Mouse (Mus musculus) retina, adult 2 months (tissue): Measurements from ENCODE around the gene Antxr1.

ENCODE experiments used
- DNase-seq: peaks from one replicate; pipeline ENCODE4 v3.0.0-alpha.2; 2012; ENCODE audit warnings: low read depth, low spot score

The Antxr1 gene

GRCm38 (mm10) chr6:87292911-87293851, 42.4 kb downstream of the Antxr1 start:
- no peak for DNase-seq

- no peak for DNase-seq
These were observed 48.4 kb downstream of the Antxr1 start for GRCm38 (mm10) chr6:87287251-87287650.

GRCm38 (mm10) chr6:87285365-87285749, 50.3 kb downstream of the Antxr1 start:
- DNase-seq, result no peak

- no peak for DNase-seq
These were observed 50.8 kb downstream of the Antxr1 start for GRCm38 (mm10) chr6:87284716-87285364.

- DNase-seq, result no peak
These were observed 53.3 kb downstream of the Antxr1 start for GRCm38 (mm10) chr6:87282346-87282781.

GRCm38 (mm10) chr6:87281771-87282170, 53.9 kb downstream of the Antxr1 start:
- no peak for DNase-seq

GRCm38 (mm10) chr6:87278151-87278550, 57.5 kb downstream of the Antxr1 start:
- no peak for DNase-seq

GRCm38 (mm10) chr6:87277527-87277926, 58.1 kb downstream of the Antxr1 start:
- no peak for DNase-seq

- DNase-seq, result no peak
These were observed 58.7 kb downstream of the Antxr1 start for GRCm38 (mm10) chr6:87276941-87277340.

- no peak for DNase-seq
These were observed 60.8 kb downstream of the Antxr1 start for GRCm38 (mm10) chr6:87274779-87275178.

- no peak for DNase-seq
These were observed 61.8 kb downstream of the Antxr1 start for GRCm38 (mm10) chr6:87273791-87274190.

- no peak for DNase-seq
These were observed 62.5 kb downstream of the Antxr1 start for GRCm38 (mm10) chr6:87273141-87273540.

- DNase-seq, result no peak
These were observed 63.4 kb downstream of the Antxr1 start for GRCm38 (mm10) chr6:87272202-87272601.

- no peak for DNase-seq
These were observed 65.2 kb downstream of the Antxr1 start for GRCm38 (mm10) chr6:87270452-87270851.

- DNase-seq, result no peak
These were observed 65.7 kb downstream of the Antxr1 start for GRCm38 (mm10) chr6:87269950-87270349.

GRCm38 (mm10) chr6:87262666-87263065, 73.0 kb downstream of the Antxr1 start:
- no peak for DNase-seq

- no peak for DNase-seq
These were observed 76.6 kb downstream of the Antxr1 start for GRCm38 (mm10) chr6:87258976-87259375.

- DNase-seq, result no peak
These were observed 77.4 kb downstream of the Antxr1 start for GRCm38 (mm10) chr6:87257981-87258775.

GRCm38 (mm10) chr6:87257471-87257870, 78.2 kb downstream of the Antxr1 start:
- DNase-seq, result no peak

- no peak for DNase-seq
These were observed 80.0 kb downstream of the Antxr1 start for GRCm38 (mm10) chr6:87255668-87256067.

GRCm38 (mm10) chr6:87254756-87255155, 80.9 kb downstream of the Antxr1 start:
- no peak for DNase-seq

- DNase-seq, result no peak
These were observed 83.9 kb downstream of the Antxr1 start for GRCm38 (mm10) chr6:87251716-87252115.
